Mouse (Mus musculus): ENCODE data around the gene Rfx2.

Rfx2 gene

DNA sequence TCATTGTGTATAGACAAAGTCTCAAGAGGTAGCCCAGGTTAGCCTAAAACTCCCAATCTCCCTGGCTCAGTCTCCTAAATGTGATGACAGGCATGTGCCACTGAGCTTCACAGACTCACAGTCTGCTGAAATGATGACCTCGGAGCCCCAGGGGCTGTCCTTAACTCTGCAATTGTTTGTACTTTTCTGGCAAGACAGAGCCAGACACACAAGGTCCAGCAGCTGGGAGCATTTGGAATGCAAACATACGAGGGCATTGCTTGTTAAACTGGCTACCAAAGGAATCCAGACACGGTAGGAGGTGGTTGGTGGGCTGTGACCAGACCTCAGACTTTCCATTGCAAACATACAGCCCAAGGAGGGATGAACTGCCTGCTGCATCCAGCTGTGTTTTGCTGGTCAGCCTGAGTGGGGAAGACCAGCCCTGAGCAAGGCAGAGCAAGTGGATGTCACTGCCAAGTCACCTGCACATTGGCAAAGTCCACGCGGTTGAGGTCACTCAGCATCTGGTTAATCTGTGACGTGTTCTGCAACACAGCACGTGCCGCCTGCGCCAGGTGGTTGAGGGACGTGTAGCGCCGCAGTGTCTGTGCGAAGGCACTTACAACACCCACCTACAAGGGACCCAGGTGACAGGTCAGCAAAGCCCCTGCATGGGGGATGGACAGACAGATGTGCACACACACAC is 50.4 kb downstream of the Rfx2 start:
- WGBS = 94% methylated on average over 13 of the region's 13 CpGs

DNA sequence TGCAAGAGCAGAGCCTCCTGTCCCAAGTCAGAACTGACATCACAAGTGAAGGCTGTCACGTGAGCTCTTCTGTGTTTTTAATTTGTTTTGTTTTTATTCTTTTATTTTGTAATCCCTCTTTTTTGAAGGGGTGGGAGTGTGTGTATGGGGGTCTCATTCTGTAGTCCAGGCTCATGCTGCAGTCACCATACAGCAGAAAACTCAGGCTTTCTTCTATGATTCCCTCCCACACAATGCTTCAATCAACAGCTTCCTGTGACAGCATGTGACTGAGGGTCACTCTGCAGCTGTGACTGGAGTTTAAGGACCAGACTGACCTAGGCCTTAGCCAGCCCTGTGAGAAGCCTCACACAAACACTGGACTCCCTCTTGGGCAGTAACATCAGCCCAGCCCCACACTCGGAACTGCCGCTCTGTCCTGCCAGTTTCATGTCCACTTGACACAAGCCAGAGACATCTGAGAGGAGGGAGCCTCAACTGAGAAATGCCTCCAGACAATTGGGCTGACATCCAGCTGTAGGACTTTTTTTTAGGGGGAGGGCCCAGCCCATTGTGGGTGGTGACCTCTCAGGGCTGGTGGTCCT is 51.9 kb downstream of the Rfx2 start:
- 85% methylated on average over 3 of the region's 3 CpGs for whole genome bisulfite sequencing

DNA sequence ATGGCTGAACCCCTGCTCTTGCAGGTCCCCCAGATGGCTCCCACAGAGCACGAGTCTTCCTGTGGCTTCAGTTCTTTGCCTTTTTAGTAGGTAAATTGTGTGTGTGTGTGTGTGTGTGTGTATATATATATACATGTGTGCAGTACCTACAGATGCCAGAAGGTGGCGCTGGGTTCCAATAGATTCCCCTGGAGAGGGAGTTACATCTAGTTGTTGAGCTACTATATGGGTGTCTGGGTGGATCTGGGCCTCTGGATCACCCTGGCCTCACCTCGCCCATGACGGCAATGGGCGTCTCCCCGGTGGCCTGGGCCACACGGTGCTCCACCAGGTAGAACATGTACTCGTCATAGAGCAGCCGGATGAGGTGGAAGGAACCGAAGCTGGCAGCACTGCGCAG is 53.2 kb downstream of the Rfx2 start:
- WGBS = 93% methylated on average over 11 of the region's 11 CpGs

DNA sequence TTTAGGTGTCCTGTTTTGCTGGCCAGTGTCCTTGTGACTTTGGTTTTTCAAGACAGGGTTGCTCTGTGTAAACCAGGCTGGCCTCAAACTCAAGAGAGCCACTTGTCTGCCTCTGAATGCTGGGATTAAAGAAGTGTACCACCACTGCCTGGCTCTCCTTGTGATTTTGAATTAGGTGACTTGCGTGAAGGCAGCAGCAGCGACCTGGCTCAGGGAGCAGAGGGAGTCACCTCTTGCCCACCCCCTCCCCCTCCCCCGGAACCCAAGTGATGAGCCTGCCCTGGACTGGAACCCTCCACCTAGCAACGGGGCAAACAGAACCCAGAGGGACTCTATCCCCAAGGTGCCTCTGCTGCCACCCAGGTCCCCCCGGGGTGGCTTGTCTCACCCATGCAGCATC is 60.9 kb downstream of the Rfx2 start, which contains the start of gene Prr22:
Prr22 (plus strand) TSS at position 301 of the 400 bp plus-strand sequence.
- WGBS = 94% methylated on average over 5 of the region's 5 CpGs

DNA sequence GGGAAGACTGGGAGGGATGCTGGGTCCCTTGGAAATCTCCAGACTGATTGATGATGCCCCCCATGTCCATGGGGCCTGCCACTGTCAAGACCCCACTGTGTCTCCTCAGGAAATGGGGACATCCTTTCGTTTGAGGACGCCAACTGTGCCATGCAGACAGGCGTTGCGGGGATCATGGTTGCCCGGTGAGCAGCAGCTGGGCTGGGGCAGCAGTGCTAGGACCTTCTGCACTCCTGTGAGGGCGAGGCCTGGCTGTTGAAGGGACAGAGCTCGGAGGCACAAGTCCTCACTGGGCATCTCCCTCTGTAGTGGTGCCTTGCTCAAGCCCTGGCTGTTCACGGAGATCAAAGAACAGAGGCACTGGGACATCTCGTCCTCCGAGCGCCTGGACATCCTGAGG is 61.9 kb downstream of the Rfx2 start:
- 96% methylated on average over 11 of the region's 11 CpGs for WGBS

DNA sequence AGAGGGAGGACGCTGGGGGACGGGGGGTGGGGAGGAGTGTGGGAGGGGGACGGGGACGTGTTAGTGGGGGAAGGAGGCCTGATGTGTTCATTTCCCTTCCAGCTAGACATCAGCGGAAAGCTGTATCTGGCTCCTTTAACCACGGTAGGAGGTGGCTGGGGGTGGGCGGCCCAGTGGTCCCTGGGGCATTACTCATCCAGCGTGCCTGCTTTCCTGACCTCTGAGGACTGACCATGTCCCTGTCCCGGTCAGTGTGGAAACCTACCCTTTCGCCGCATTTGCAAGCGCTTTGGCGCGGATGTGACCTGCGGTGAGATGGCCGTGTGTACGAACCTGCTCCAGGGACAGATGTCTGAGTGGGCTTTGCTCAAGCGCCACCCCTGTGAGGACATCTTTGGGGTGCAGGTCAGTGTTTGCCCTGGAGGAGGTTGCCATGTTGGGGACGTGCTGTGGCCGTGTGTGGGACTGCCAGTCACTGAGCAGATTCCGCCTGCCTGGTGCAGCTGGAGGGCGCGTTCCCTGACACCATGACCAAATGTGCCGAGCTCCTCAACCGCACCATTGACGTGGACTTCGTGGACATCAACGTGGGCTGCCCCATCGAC is 63.2 kb downstream of the Rfx2 start:
- 94% methylated on average over 29 of the region's 29 CpGs for WGBS

DNA sequence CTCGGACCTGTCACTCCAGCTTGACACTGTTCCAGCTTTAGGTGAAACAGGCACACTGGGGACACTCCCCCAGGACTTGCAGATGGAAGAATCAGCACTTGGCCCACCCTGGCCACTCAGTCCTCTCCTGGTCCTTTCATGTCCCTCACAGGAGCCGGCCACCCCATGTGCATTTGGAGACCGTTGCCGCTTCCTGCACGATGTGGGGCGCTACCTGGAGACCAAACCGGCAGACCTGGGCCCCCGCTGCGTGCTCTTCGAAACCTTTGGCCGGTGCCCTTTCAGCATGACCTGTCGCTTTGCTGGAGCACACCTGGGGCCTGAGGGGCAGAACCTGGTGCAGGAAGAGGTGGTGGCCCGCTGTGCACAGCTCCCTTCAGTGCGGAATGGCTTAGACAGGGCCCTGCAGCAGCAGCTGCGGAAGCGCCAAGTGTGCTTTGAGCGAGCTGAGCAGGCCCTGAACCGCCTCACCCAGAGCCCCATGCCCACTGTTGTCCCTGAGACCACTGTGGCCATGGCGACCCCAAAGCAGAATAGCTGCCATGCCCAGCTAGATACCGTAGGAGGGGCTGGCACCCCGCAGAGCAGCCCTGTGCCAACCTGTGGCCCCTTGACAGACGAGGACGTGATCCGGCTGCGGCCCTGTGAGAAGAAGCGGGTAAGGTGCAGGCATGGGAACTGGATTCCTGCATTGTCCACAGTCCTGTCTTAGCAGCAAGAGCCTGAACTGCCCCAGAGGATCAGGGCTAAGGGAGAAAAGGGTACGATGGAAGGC is 64.0 kb downstream of the Rfx2 start:
- WGBS = 95% methylated on average over 27 of the region's 27 CpGs

DNA sequence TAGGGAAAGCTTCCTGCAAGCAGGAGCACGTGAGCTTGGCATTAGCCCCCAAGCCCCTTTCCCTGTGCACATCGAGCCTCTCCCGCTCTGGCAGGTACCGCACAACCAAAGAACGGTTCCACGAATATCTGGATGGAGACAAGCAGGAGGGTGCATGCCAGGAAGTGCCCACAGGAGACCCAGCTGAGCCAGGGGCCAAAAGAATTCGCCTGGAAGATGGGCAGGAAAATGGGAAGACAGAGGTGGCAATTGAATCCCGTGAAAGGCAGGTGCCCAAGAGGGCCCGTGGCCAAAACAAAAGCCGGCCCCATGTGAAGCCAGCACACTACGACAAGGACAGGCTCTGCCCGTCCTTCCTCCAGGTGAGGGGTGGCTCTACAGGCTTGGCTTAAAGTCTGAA is 65.4 kb downstream of the Rfx2 start:
- WGBS = 35% methylated on average over 12 of the region's 12 CpGs

DNA sequence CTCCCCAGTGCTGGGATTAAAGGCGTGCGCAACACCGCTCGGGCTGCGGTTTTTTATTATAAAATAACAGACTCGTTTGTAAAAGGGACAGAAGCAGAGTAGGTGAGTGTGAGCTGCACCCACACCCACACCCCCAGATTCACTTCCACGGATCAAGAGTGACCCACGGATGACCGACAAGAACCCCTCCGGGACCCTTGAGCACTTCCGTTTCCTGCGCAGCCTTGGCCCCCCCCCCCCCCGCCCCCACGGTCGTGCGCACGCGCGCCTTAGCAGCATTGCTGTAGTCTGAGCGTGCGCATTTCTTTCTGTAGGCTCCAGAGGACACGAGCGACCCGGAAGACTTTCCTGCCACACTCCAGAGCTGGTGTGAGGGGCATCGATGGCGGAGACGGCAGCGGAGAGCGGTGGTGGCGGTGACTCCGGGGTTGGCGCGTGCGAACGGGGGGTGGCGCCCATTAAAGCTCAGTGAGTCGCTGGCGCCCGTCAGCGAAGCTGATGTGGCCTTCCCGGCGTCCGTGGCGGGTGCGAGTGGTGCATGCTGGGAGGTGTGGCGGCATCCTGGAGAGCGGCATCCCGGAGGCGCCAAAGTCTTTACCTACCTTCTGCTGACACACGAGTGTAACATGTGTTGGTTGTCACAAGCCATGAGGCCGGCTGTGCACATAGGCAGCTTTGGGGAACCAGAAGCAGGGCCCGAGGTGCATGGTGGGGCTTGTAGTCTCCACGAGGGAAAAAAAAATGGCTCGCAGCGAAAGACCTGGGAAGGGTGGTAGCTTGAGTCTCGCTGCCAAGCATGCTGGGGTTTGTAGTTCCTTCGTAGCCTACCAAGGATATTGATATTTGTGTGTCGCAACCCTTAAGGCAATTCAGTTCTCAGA is 66.1 kb downstream of the Rfx2 start, which contains the start of gene Dus3l:
Dus3l (plus strand) TSS at position 284 of the 881 bp plus-strand sequence.
- WGBS = under 1% methylated on average over 58 of the region's 58 CpGs

DNA sequence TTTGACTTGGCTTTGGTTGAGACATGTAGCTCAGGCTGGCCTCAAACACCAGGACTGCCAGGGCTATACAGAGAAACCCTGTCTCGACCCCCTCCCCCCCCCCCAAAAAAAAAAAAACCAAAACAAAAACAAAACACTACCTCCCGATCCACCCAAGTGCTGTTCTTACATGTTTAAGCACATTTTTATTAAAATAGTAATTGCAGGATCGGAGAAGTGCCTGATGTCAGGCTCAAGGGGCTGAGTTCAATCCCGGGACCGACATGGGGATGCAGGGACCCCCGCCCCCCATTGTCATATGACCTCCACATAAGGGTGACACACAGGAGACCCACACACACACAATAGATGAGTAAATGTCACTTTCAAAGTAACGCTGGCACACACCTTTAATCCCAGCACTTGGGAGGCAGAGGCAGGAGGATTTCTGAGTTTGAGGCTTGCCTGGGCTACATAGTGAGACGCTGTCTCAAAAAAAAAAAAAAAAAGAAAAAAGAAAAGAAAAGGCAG is 67.0 kb downstream of the Rfx2 start:
- 76% methylated on average over 8 of the region's 8 CpGs for WGBS

DNA sequence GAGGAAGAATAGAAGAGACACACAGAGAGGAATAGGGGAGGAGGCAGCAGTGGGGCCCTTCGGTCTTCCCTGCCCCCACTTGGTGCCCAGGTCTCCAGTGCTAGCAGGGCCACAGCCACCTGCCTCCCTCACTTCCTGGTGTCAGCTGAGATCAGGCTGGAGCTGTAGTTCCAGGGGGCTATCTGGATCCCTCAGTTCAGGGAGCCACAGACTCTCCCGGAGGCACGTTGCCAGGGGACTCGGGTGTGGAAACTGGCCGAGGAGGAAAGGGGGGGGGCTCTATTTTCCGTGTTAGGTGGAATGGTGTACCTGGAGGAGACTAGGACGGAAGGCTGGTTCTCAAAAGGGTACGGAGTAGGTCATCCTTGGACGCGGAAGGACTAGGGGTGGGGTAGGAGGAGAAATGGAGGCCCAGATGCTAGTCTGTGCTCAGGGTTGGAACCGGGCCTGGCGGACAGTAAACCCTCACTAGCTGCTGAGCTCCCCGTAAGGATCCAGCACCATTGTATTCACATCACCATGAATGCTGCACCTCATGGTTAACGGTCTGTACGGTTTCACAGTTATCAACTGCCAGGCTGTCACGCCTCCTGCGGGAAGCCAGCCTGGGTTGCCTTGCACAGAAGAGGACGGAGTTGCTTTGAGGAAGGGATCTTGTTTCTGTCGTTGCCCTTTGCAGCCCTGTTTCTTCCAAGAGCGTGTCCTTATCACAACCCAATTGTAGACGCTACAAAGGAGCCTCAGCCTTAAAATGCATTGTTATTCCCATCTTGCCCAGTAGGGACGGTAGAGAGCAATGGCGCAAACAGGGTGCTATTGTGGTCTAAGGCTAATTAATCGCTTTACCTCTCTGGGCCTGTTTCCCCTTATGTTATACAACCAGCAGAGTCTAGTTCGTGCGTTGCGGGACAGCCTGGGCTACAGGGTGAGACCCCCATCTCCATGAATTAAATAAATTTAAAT is 67.8 kb downstream of the Rfx2 start:
- 37% methylated on average over 27 of the region's 27 CpGs for WGBS

DNA sequence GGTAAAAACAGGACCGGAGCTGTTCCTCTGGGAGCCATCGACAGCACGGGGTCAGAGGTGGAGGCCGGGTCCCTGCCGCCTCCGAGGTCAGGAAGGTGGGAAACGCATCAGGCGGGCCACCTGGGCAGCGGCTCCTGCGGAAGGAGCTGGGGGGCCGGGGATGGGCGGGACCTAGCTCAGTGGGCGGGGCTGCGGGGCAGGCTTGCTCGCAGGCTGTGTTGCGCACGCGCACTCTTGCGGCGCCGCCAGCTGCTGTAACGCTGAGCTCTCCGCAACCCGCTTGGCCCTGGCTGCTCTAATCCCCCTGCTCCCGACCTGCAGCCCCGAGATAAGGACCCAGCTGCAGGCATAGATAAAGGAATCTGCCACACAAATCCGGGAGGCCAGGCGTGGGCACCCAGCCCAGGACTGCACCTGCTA is 68.8 kb downstream of the Rfx2 start:
- under 1% methylated on average over 28 of the region's 28 CpGs for WGBS

DNA sequence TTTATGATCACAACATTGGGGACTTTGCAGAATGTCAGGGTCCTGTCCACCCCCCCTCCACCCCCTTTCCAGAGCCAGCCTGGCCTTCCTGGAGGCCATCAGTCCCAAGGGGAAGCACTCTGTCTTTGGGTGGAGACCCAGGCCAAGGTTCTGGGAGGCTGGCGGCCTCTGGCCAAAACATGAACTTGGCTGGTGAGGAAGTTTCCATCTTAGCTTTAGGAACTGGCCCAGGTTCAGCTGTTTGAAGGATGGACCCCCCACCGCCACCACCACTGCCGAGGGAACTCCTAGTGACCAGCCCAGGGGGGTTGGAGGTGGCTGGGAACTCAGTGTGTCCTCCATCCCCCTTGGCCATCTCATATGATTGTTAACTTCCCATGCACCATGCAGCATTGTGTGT is 69.7 kb downstream of the Rfx2 start:
- 57% methylated on average over 3 of the region's 3 CpGs for WGBS

DNA sequence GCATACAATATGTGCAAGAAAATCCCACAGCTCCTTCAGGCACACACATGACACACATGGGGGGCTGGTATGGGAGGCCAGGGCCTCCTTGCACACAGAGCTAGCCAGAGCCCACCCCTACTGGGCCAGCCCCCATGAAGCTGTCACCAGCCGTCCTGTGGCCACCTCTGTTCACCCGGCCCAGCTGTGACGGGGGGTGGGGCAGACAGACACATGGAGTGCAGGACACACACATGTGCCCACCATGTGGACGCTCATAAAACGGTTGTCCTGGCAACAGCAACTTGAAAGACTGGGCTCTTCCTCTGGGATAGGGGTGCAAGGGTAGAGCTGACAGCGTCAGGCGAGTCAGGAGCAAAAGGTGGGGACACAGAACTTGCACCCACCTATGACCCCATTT is 71.6 kb downstream of the Rfx2 start:
- WGBS = 60% methylated on average over 7 of the region's 7 CpGs

DNA sequence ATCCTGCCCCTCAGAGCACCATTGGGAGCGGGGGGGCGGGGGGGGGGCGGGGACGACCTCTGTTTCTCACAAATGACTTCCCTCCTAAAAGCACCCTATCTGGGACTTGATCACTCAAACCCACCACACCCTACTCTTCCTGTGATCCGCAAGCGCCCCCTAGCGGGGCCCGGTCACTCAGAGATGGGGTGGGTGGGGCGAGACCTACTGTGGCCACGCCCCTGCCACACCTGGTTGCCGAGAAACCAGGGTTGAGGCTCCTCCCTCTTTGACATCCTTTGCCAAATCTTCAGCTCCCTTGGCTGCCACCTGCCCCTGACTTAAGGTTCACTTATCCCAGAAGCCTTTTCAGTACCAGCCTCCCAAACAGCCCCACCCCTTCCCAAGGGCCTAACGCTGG is 72.7 kb downstream of the Rfx2 start:
- 7% methylated on average over 12 of the region's 12 CpGs for WGBS

DNA sequence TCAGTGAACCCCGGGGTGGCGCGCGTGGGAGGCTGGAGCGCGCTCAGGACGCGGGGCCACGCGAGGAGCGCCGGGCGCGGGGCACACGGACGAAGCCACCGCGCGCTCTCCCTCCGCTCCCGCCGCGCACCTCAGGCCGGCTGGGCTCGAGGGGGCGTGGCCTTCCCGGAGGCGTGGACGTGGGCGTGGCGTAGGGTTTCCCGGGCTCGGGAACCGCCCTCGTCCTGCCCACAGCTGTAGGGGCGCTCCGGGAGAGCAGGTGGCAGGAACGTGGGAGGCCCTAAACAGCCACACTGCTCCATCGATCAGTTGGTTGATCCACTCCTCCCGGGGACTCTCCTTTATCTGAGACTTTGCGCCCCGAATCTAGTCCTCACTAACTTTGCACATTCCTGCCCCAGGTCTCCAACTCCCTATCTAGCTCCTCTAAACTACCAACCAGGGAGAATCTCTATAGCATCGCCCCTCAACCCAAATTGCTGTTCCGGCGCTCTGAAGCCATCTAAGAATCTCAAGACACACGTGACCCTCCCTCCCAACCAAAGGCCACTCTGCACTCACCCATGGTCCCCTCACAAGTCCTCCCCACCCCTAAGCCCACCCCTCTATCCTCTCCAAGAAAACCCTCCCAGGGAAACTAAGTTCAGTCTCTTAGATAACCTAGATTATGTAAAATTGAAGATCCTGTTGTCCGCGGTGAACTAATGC is 73.2 kb downstream of the Rfx2 start, which contains the start of gene Nrtn:
Nrtn (minus strand) TSS at position 115 of the 708 bp plus-strand sequence.
- under 1% methylated on average over 48 of the region's 48 CpGs for WGBS

DNA sequence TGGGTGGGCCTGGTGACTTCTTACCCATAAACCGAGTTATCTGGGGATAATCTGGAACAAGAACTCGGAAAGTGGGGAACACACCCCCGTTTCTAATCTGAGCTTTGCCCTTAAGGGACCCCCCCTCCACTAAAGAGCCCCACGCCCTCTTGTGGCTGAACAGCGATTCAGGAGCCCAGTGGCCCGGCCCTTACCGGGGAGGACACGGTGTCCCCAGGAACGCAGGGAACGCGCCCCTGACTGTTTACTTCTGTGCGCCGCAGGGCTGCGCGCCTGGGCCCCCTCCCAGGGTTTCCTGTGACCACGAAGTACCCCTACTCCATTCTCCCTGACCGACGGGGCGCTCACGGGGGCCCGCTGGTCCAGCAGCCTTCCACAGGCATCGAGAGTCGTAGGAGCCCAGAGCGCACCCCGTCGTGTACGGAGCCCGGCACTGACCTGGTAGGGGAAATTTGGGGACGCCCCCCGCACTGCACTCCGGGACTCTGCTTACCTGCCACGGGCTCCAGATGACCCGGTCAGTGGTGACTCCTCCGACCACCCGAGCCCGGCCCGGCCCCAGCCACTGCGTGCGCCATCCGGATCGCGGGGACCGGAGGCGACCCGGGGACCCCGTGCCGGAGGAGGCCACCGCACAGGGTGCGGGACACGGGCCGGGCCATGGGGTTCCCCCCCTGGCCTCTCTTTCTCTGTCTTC is 74.0 kb downstream of the Rfx2 start:
- 1% methylated on average over 51 of the region's 51 CpGs for WGBS
